Mouse (Mus musculus) limb, embryonic 14.5 days (tissue): ENCODE data around the gene Trak1. TPM values are rescaled to one million over a fixed set of nuclear protein-coding genes. Genes with fewer than 3 reads are reported as not detected.

Experiments
- ATAC-seq: fragments of 200-750 bp; cut with Nextera tagmentation; 2 replicates; pipeline ENCODE4 v1.8.0; 2017; ENCODE audit warnings: low read depth, moderate number of reproducible peaks, moderate TSS enrichment; ENCODE audit not compliant: low FRiP score
- DNase-seq: peaks from one replicate; pipeline ENCODE4 v3.0.0-alpha.2; 2015; ENCODE audit warnings: low spot score
- H3K27ac ChIP-seq: fragments of 300-500 bp; sonication (generic); replicated peaks from 2 replicates; pipeline ENCODE4 v1.5.1; 2014; ENCODE audit warnings: low read depth, mild to moderate bottlenecking, low read length, moderate library complexity, mixed read lengths
- H3K27me3 ChIP-seq: fragments of 300-500 bp; sonication (generic); 2 replicates; pipeline ENCODE4 v1.6.1; 2014; ENCODE audit warnings: low read length, mixed read lengths; ENCODE audit not compliant: control insufficient read depth, insufficient read depth
- H3K36me3 ChIP-seq: fragments of 300-500 bp; sonication (generic); 2 replicates; pipeline ENCODE4 v1.6.1; 2014; ENCODE audit warnings: mild to moderate bottlenecking, low read length, moderate library complexity, mixed read lengths; ENCODE audit not compliant: control insufficient read depth, insufficient read depth
- H3K4me1 ChIP-seq: fragments of 300-500 bp; sonication (generic); 2 replicates; pipeline ENCODE4 v1.6.1; 2014; ENCODE audit warnings: antibody characterized with exemption, low read length, mixed read lengths; ENCODE audit not compliant: control insufficient read depth, insufficient read depth
- H3K4me2 ChIP-seq: fragments of 300-500 bp; sonication (generic); replicated peaks from 2 replicates; pipeline ENCODE4 v1.6.1; 2014; ENCODE audit warnings: low read depth, mild to moderate bottlenecking, low read length, moderate library complexity; ENCODE audit not compliant: severe bottlenecking
- H3K4me3 ChIP-seq: fragments of 300-500 bp; sonication (generic); replicated peaks from 2 replicates; pipeline ENCODE4 v1.5.1; 2014; ENCODE audit warnings: low read length
- H3K9ac ChIP-seq: fragments of 300-500 bp; sonication (generic); 2 replicates; pipeline ENCODE4 v1.6.1; 2014; ENCODE audit warnings: mild to moderate bottlenecking, low read depth, low read length, moderate library complexity; ENCODE audit not compliant: severe bottlenecking
- H3K9me3 ChIP-seq: fragments of 300-500 bp; sonication (generic); 2 replicates; pipeline ENCODE4 v1.6.1; 2016; ENCODE audit warnings: low read length; ENCODE audit not compliant: control insufficient read depth
- POLR2A ChIP-seq: fragments of 200-500 bp; IDR thresholded peaks from 2 replicates; pipeline ENCODE4 v1.8.0; 2012; ENCODE audit warnings: inconsistent platforms, mild to moderate bottlenecking, moderate library complexity, borderline replicate concordance; ENCODE audit not compliant: insufficient read depth, insufficient read length; ENCODE audit errors: extremely low read depth
- WGBS: fragments of 180-500 bp; shearing (Covaris S2); extraction: QIAGEN DNeasy Blood & Tissue Kit; methylation state at CpG from one replicate; pipeline ENCODE4 v1.1.7; 2014; 5-methylcytosine and 5-hydroxymethylcytosine counted together
- polyA plus RNA-seq, 2 experiments: library from polyadenylated mRNA; depleted of rRNA in 1 of 2; stranded (reverse) in 1 of 2; unstranded in 1 of 2; fragments of >200 nt; fragmentation: Nextera tagmentation in 1 of 2; extraction: Ambion mirVana in 1 of 2; gene quantifications; 2 replicates each; pipeline versions ENCODE4 v1.2.1 to v1.2.3; 2012 to 2014

Gene Trak1
- polyA plus RNA-seq, 2 experiments = 20.8 to 31.2 TPM

DNA sequence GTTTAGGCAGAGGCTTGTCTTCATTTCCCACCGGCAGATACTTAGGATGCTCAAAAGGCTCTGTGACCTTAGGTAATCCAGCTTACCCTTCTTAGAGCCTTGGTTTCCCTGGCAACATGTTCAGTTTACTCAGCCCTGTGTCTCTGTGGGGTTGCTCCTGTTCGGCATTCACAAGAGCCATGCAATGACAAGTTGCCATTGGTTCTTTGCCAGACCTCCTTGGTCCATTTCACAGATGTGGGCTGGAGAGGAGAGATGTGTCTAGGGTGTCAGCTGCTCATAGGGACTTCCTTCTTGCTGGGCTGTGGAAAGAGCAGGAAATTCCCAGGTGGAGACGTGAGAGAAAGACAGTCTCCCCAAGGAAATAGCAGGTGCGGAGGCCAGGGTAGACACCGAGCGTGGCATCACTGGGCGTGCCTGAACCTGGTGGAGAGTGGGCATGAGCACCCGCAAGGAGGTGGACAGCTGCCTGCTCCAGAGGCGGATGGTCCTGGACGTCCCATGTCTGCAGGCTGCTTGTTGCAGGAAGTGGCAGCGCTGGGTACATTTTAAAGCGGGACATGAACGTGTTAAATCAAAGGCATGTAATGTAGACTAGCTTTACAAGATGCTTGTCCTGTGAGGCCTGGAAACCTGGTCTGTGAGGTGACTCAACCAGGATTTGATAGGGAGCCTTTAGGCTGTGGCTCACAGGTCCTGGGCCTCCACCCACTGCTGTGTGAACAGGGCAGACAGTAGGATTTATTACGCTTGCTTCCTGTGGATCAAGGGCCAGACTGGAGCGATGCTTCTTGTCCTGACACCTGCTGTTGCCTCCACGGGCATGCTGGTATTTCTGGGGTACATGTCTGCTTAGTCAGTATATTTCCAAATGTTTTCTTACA, 127.2 kb downstream of the Trak1 start:
- 75% methylated on average over 16 of the region's 16 CpGs for WGBS
- no peak for TF ChIP-seq POLR2A
- H3K27me3 ChIP-seq = no peaks in the 10 kb centered on the region
- no peaks in the 10 kb centered on the region for H3K9me3 ChIP-seq
- no peak for ATAC-seq
- no peak overlapping the region for H3K4me3 ChIP-seq
- H3K4me1 ChIP-seq = no peaks in the 10 kb centered on the region; the same call in 1 of the 2 replicates
- no peak for DNase-seq
- H3K27ac ChIP-seq = no peak overlapping the region
- no peak overlapping the region for H3K9ac ChIP-seq
- H3K36me3 ChIP-seq = no peaks in the 10 kb centered on the region
- no peak overlapping the region for H3K4me2 ChIP-seq

DNA sequence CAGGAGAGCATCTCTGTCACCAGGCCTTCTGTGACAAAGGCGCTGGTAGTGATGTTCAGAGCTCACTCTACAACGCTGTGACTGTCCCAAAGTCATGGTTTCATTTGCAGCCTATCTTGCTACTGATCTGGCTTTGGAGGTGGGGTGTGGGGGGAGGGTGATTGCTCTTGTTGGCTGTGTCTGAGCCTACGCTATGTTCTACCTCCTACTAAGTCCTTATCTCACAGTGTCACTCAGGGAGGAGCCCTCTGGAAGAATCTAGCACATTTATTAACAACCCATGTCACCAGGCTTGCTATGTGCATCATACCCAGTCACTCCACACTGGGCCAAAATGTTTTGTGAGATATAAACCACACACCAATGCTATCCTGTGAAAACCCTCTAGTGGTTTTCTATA, 129.1 kb downstream of the Trak1 start:
- H3K27ac ChIP-seq = no peak overlapping the region
- no peak overlapping the region for H3K4me3 ChIP-seq
- TF ChIP-seq POLR2A = no peak
- ATAC-seq (no peak), DNase-seq (no peak)
- WGBS = 83% methylated on average over 3 of the region's 3 CpGs
- no peak overlapping the region for H3K4me2 ChIP-seq
- H3K27me3 ChIP-seq = no peaks in the 10 kb centered on the region
- no peak overlapping the region for H3K9ac ChIP-seq
- no peaks in the 10 kb centered on the region for H3K36me3 ChIP-seq
- no peaks in the 10 kb centered on the region for H3K9me3 ChIP-seq
- peaks cover 11% of the 10 kb centered on the region; the same call in 1 of the 2 replicates for H3K4me1 ChIP-seq

- no peak for DNase-seq
- peaks cover 11% of the 10 kb centered on the region; the same call in 1 of the 2 replicates for H3K4me1 ChIP-seq
- H3K4me3 ChIP-seq = no peak overlapping the region
- H3K9ac ChIP-seq = no peak overlapping the region
- no peaks in the 10 kb centered on the region for H3K27me3 ChIP-seq
- no peaks in the 10 kb centered on the region for H3K36me3 ChIP-seq
- no peak overlapping the region for H3K27ac ChIP-seq
- WGBS = 87% methylated on average over 5 of the region's 5 CpGs
- H3K9me3 ChIP-seq = no peaks in the 10 kb centered on the region
- TF ChIP-seq POLR2A = no peak
- no peak overlapping the region for H3K4me2 ChIP-seq
- ATAC-seq = no peak
Observed at GRCm38 (mm10) chr9:121426902-121427301, 129.6 kb downstream of the Trak1 start.

DNA sequence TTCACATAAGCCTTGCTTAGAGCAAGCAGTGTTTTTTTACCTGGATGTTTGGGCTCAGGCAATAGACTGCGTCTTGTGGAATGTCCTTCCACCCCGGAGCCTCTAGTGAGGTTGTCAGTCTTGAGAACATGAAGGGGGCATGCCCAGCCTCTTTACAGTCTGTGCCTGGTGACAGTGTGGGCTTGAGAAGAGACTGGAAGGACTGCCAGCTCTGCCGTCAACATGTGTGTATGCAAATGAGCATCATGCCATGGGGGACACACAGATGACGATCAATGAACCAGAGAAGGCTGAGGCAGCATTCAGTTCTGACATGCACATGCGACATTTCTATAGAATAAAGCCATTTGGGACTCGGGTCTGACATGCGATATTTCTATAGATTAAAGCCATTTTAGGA, 132.3 kb downstream of the Trak1 start:
- Histone ChIP-seq H3K9me3 (no peaks in the 10 kb centered on the region), H3K9ac (no peak overlapping the region), H3K4me2 (no peak overlapping the region), H3K27me3 (no peaks in the 10 kb centered on the region), H3K36me3 (no peaks in the 10 kb centered on the region), H3K4me1 (peaks cover 11% of the 10 kb centered on the region; the same call in 1 of the 2 replicates), H3K27ac (no peak overlapping the region), H3K4me3 (no peak overlapping the region)
- no peak for TF ChIP-seq POLR2A
- 83% methylated on average over 7 of the region's 7 CpGs for WGBS
- no peak for DNase-seq
- ATAC-seq = no peak

- ATAC-seq = peak; percentile 70
- Histone ChIP-seq H3K27ac (peak overlapping the region; percentile 70), H3K36me3 (no peaks in the 10 kb centered on the region)
Observed at GRCm38 (mm10) chr9:121430379-121430778, 133.1 kb downstream of the Trak1 start.

More at GRCm38 (mm10) chr9:121430379-121430778, 133.1 kb downstream of the Trak1 start:
- no peak for TF ChIP-seq POLR2A
- 23% methylated on average over 6 of the region's 6 CpGs for WGBS
- H3K27me3 ChIP-seq = no peaks in the 10 kb centered on the region
- no peaks in the 10 kb centered on the region for H3K9me3 ChIP-seq
- H3K4me3 ChIP-seq = no peak overlapping the region
- no peak overlapping the region for H3K9ac ChIP-seq
- no peak overlapping the region for H3K4me2 ChIP-seq
- peak; percentile 53 for DNase-seq
- peaks cover 11% of the 10 kb centered on the region; the same call in 1 of the 2 replicates for H3K4me1 ChIP-seq
